Mouse (Mus musculus): Measurements from ENCODE around the gene Ppm1l.
A peak's percentile ranks its signal among the peaks of the same experiment; 100 is the strongest.

DNA sequence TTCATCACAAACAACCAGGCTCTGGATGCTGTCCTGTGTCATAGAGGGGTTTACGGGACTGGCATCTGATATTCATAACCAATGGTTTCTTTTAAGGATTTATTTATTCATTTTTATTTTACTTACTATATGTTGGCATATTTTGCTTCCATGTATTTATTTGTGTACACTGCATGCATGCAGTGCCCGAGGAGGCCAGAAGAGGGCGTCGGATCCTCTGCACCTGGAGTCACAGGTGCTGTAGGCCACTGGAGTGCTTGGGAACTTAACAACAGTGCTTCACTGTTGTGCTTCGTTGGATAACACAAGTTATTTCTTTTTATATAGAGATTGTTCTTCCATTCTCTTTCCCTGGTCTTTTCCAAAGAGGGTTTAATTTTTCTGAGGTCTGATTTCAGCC is 81.1 kb downstream of the Ppm1l start:
- TF ChIP-seq CTCF (IDR thresholded peaks at IDR 0.05) (peak; percentile 40), POLR2A (IDR thresholded peaks at IDR 0.05; ENCODE audit: insufficient read depth, low read depth, low read length) (no peak), EP300 (IDR thresholded peaks at IDR 0.05; ENCODE audit: insufficient read depth, low read depth, low read length) (no peak)

All from heart, adult 2 months (tissue).